Mouse (Mus musculus): ENCODE results near the gene Zfp655. TPM values are rescaled to one million over a fixed set of nuclear protein-coding genes. Genes with fewer than 3 reads are reported as not detected.
"Not testable (repeated sequence)": the region's sequence is repeated elsewhere in the genome, so short reads cannot be mapped to it uniquely, and the experiment has no call there.

Gene Zfp655
- total and polyA plus RNA-seq, 2 experiments from 2014 or later = 25.7 to 36.2 TPM

GRCm38 (mm10) chr5:145222840-145223239 lies 8.7 kb upstream of the Zfp655 start:
- Histone ChIP-seq H3K36me3 (ENCODE audit: insufficient read depth) (peaks cover 43% of the 10 kb centered on the region), H3K4me2 (ENCODE audit: low read depth) (no peak overlapping the region), H3K4me3 (ENCODE audit: low read depth, low read length) (no peak overlapping the region), H3K4me1 (ENCODE audit: insufficient read depth) (no peaks in the 10 kb centered on the region), H3K9me3 (ENCODE audit: low read length) (no peaks in the 10 kb centered on the region), H3K27me3 (ENCODE audit: insufficient read depth, low read length) (no peaks in the 10 kb centered on the region), H3K9ac (no peak overlapping the region), H3K27ac (ENCODE audit: low read depth, low read length) (no peak overlapping the region)
- no peak for TF ChIP-seq CTCF (IDR thresholded peaks at IDR 0.05; ENCODE audit: low read depth)
- 88% methylated on average over 5 of the region's 5 CpGs for WGBS
- DNase-seq (no peak), ATAC-seq (no peak)

DNA sequence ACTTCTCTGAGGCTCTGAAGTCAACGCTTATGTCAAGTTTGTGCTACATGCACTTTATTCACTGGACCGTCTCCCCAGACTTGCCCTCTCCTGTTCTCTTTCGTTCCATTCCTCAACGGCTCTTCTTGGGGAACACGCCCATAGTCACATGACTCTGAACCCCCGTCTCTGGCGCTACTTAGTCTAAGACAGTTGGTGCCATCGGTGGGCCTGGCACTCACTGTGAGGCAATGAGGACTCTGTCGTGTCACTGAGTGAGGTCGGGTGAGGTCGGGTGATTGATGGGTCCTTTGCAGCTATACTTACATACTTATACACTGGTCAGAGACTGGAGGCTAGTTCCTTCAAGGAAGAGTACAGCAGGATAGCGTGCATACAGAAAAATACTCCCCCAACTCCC lies 8.1 kb upstream of the Zfp655 start:
- Histone ChIP-seq H3K4me1 (ENCODE audit: insufficient read depth) (no peaks in the 10 kb centered on the region), H3K27me3 (ENCODE audit: insufficient read depth, low read length) (no peaks in the 10 kb centered on the region), H3K9me3 (ENCODE audit: low read length) (no peaks in the 10 kb centered on the region), H3K9ac (no peak overlapping the region), H3K4me3 (ENCODE audit: low read depth, low read length) (no peak overlapping the region), H3K36me3 (ENCODE audit: insufficient read depth) (peaks cover 38% of the 10 kb centered on the region), H3K4me2 (ENCODE audit: low read depth) (no peak overlapping the region), H3K27ac (ENCODE audit: low read depth, low read length) (no peak overlapping the region)
- ATAC-seq (no peak), DNase-seq (no peak)
- no peak for TF ChIP-seq CTCF (IDR thresholded peaks at IDR 0.05; ENCODE audit: low read depth)
- WGBS = 90% methylated on average over 12 of the region's 12 CpGs

DNA sequence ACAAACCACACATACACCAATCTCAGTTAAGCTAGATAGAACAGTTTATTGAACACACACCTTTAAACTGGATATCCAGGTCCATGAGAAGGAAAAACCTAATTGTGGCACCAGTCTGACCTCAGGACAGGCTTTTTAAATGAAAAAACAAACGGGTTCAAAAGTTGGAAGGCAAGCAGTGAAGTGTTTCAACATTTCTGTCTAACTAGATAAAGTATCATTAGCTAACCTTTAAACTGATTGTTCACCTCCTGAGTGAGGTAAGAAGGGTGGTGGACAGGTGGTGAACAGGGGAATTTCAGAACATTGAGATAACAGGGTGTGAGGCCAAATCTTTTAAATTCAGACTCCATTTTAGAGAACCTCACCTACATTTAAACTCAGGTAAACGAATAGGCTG lies 5.1 kb upstream of the Zfp655 start:
- H3K4me3 ChIP-seq (ENCODE audit: low read depth, low read length) = no peak overlapping the region
- H3K4me2 ChIP-seq (ENCODE audit: low read depth) = no peak overlapping the region
- H3K27me3 ChIP-seq (ENCODE audit: insufficient read depth, low read length) = no peaks in the 10 kb centered on the region
- H3K27ac ChIP-seq (ENCODE audit: low read depth, low read length) = no peak overlapping the region
- H3K9me3 ChIP-seq (ENCODE audit: low read length) = no peaks in the 10 kb centered on the region
- no peak for TF ChIP-seq CTCF (IDR thresholded peaks at IDR 0.05; ENCODE audit: low read depth)
- WGBS = 55% methylated on average over 2 of the region's 2 CpGs
- ATAC-seq = no peak
- H3K4me1 ChIP-seq (ENCODE audit: insufficient read depth) = no peaks in the 10 kb centered on the region
- peaks cover 11% of the 10 kb centered on the region for H3K36me3 ChIP-seq (ENCODE audit: insufficient read depth)
- H3K9ac ChIP-seq = no peak overlapping the region
- DNase-seq = no peak

DNA sequence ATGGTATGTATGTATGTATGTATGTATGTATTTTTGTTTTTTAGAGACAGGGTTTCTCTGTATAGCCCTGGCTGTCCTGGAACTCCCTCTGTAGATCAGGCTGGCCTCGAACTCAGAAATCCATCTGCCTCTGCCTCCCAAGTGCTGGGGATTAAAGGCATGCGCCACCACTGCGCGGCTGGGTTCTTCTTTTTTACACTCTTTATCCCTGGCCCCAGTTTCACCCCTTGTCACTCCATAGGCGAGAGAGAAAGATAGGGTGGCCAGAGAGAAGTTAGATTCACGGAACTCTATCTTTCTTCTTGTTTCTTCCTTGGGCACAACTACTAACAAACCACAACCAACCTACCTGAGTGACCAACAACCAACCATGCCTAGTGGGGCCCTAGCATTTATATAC lies 2.2 kb upstream of the Zfp655 start:
- not testable (repeated sequence) for H3K9ac ChIP-seq; H3K9me3 ChIP-seq (ENCODE audit: low read length); H3K27ac ChIP-seq (ENCODE audit: low read depth, low read length); H3K4me3 ChIP-seq (ENCODE audit: low read depth, low read length); H3K4me2 ChIP-seq (ENCODE audit: low read depth); ATAC-seq; DNase-seq; H3K4me1 ChIP-seq (ENCODE audit: insufficient read depth); H3K27me3 ChIP-seq (ENCODE audit: insufficient read depth, low read length)
- 81% methylated on average over 6 of the region's 6 CpGs for WGBS
- H3K36me3 ChIP-seq (ENCODE audit: insufficient read depth) = peaks cover 10% of the 10 kb centered on the region

- Histone ChIP-seq H3K9ac (peak overlapping the region; percentile 95; the same call in 1 of the 2 replicates), H3K4me1 (ENCODE audit: insufficient read depth) (peaks cover 8% of the 10 kb centered on the region; the same call in 1 of the 2 replicates), H3K4me3 (ENCODE audit: low read depth, low read length) (peak overlapping the region; percentile 93; the same call in 1 of the 2 replicates), H3K9me3 (ENCODE audit: low read length) (no peaks in the 10 kb centered on the region), H3K27ac (ENCODE audit: low read depth, low read length) (peak overlapping the region; percentile 90; the same call in 1 of the 2 replicates), H3K4me2 (ENCODE audit: low read depth) (peak overlapping the region; percentile 64), H3K36me3 (ENCODE audit: insufficient read depth) (peaks cover 24% of the 10 kb centered on the region), H3K27me3 (ENCODE audit: insufficient read depth, low read length) (no peaks in the 10 kb centered on the region)
- WGBS = 87% methylated on average over 4 of the region's 4 CpGs
- ATAC-seq (no peak), DNase-seq (no peak)
- no peak for TF ChIP-seq CTCF (IDR thresholded peaks at IDR 0.05; ENCODE audit: low read depth)
These were observed 874 bp upstream of the Zfp655 start for GRCm38 (mm10) chr5:145230641-145231040.

DNA sequence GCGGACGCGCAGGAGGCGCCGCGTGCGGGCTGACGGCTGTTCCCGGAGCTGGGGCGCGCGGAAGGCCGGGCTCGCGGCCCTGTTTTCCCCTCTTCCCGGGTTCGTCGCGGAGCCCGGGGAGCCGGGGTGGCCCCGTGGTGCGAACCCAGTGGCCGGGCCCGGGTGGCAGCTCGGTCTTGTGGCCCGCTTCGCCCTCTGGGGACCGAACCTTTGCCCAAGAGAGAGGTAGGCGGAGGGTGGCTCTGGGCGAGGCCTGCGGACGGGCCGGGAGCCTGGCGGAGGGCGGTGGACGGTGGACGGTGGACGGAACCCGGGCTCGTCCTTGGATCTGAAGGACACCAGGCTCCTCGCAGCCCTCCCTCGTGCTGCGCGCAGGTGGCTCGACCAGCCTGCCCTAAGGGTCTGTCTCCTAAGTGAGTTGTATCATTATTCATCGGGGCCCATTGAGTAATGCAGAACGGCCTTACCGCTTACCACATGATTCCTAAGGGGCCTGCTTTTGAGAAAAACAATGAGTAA lies 437 bp downstream of the Zfp655 start:
- Histone ChIP-seq H3K9ac (peak overlapping the region; percentile 95), H3K36me3 (ENCODE audit: insufficient read depth) (peaks cover 33% of the 10 kb centered on the region), H3K27me3 (ENCODE audit: insufficient read depth, low read length) (no peaks in the 10 kb centered on the region), H3K4me3 (ENCODE audit: low read depth, low read length) (peak overlapping the region; percentile 93), H3K4me2 (ENCODE audit: low read depth) (peak overlapping the region; percentile 64), H3K4me1 (ENCODE audit: insufficient read depth) (peaks cover 8% of the 10 kb centered on the region; the same call in 1 of the 2 replicates), H3K27ac (ENCODE audit: low read depth, low read length) (peak overlapping the region; percentile 90), H3K9me3 (ENCODE audit: low read length) (no peaks in the 10 kb centered on the region)
- ATAC-seq (no peak; the same call in none of the 2 replicates), DNase-seq (no peak)
- WGBS = under 1% methylated on average over 49 of the region's 49 CpGs
- TF ChIP-seq CTCF (IDR thresholded peaks at IDR 0.05; ENCODE audit: low read depth) = no peak

- DNase-seq (peak; percentile 38), ATAC-seq (no peak)
- peaks cover 8% of the 10 kb centered on the region; the same call in 1 of the 2 replicates for H3K4me1 ChIP-seq (ENCODE audit: insufficient read depth)
- H3K36me3 ChIP-seq (ENCODE audit: insufficient read depth) = peaks cover 50% of the 10 kb centered on the region
- no peak overlapping the region for H3K4me3 ChIP-seq (ENCODE audit: low read depth, low read length)
- peak; percentile 70 for TF ChIP-seq CTCF (IDR thresholded peaks at IDR 0.05; ENCODE audit: low read depth)
- no peaks in the 10 kb centered on the region for H3K9me3 ChIP-seq (ENCODE audit: low read length)
- no peak overlapping the region for H3K27ac ChIP-seq (ENCODE audit: low read depth, low read length)
- H3K27me3 ChIP-seq (ENCODE audit: insufficient read depth, low read length) = no peaks in the 10 kb centered on the region
- no peak overlapping the region for H3K4me2 ChIP-seq (ENCODE audit: low read depth)
- H3K9ac ChIP-seq = no peak overlapping the region
These were observed 3.1 kb downstream of the Zfp655 start for GRCm38 (mm10) chr5:145234636-145235035.
